Comparison of ENCODE assay signal across 14 mouse cellular contexts in the genomic region with DNA sequence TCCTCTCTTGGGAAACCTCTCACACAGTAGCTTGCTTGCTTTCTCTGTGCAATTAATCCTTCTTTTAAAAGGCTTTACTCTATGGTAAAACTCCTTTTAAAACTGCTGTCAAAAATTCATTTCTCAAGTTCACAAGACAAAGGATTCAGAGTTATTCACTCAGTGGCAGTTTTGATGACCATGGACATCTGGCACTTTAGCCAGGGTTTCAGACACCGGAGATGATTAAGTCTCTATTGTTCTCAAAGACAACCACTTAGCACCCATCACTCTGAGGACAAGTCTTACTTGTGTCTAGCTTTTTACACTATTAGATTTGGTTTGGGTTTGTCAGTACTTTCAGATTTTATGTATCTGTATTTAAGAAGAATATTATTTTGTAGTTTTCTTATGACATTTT.
"Had no signal": no experiment of that assay in that cellular context is flagged by ENCODE, and none has a peak within 500 bp of the region (broad histone marks: within the 10 kb centered on the region; RNA-seq: fewer than 3 reads in every experiment).

No protein-coding gene starts in this region.

- H3K9ac ChIP-seq: kidney, embryonic 15.5 days; liver, embryonic 14.5 days; liver, postnatal 0 days; lung, embryonic 15.5 days; midbrain, embryonic 15.5 days; stomach, embryonic 15.5 days had no signal

- H3K4me2 ChIP-seq: kidney, embryonic 15.5 days; lung, embryonic 15.5 days; midbrain, embryonic 11.5 days; midbrain, embryonic 15.5 days; stomach, embryonic 15.5 days had no signal

- ATAC-seq: liver, postnatal 0 days; midbrain, embryonic 15.5 days had no signal

- H3K4me1 ChIP-seq: kidney, embryonic 15.5 days; lung, embryonic 15.5 days; midbrain, embryonic 15.5 days; stomach, embryonic 15.5 days had no signal

- H3K4me3 ChIP-seq: kidney, embryonic 15.5 days; left cerebral cortex, adult 2 months; lung, embryonic 15.5 days; midbrain, embryonic 15.5 days; stomach, embryonic 15.5 days had no signal

- H3K9me3 ChIP-seq: kidney, embryonic 15.5 days; lung, embryonic 15.5 days; midbrain, embryonic 15.5 days; stomach, embryonic 15.5 days had no signal

- H3K27ac ChIP-seq: kidney, embryonic 15.5 days; left cerebral cortex, adult 2 months; liver, embryonic 14.5 days; lung, embryonic 15.5 days; midbrain, embryonic 15.5 days; stomach, embryonic 15.5 days had no signal

- DNase-seq: kidney, adult 11 months; kidney, adult 8-10 months; layer of hippocampus, postnatal 36 days; liver, postnatal 0 days; right cerebral cortex, postnatal 25 days; spleen, adult 18-20 months; thymus, postnatal 25 days had no signal

- H3K27me3 ChIP-seq: kidney, embryonic 15.5 days; lung, embryonic 15.5 days; midbrain, embryonic 15.5 days; stomach, embryonic 15.5 days had no signal

- H3K36me3 ChIP-seq: kidney, embryonic 15.5 days; lung, embryonic 15.5 days; midbrain, embryonic 15.5 days; stomach, embryonic 15.5 days had no signal
